In genomic region chr7:99523837-99524236, GRCm38 (mm10) we compare ENCODE assay signal across 21 mouse cellular contexts. TPM values are rescaled to one million over a fixed set of nuclear protein-coding genes. Genes with fewer than 3 reads are reported as not detected.
A peak's percentile ranks its signal among the peaks of the same experiment; 100 is the strongest.
DNase-seq lines count a peak whose midpoint lies in the region; ATAC-seq and TF ChIP-seq lines count a peak whose summit lies in the region.
"Had no signal": no experiment of that assay in that cellular context is flagged by ENCODE, and none has a peak within 500 bp of the region (broad histone marks: within the 10 kb centered on the region; RNA-seq: fewer than 3 reads in every experiment).

No protein-coding gene starts in this region.

- H3K4me3 ChIP-seq in kidney, adult 2 months (ENCODE audit: insufficient read depth, low read depth, low read length), result no peak overlapping the region
- no peak overlapping the region for H3K4me3 ChIP-seq in lung, embryonic 15.5 days
- H3K4me3 ChIP-seq: embryonic facial prominence, embryonic 13.5 days; forebrain, embryonic 12.5 days; heart, embryonic 10.5 days had no signal

- H3K9ac ChIP-seq in lung, embryonic 15.5 days, result no peak overlapping the region
- H3K9ac ChIP-seq: embryonic facial prominence, embryonic 13.5 days; forebrain, embryonic 12.5 days had no signal

- peak; percentile 66 for DNase-seq in kidney, adult 2 months
- DNase-seq in kidney, postnatal 25 days, result no peak
- DNase-seq in kidney, postnatal 36 days, result peak; percentile 38 to 52
- DNase-seq in kidney, adult 18-20 months, result no peak
- no peak for DNase-seq in lung, postnatal 10 days
- no peak for DNase-seq in MN1 (ENCODE audit: low spot score)
- DNase-seq: adrenal gland, adult 2 months; adrenal gland, postnatal 25 days; cerebellum, adult 18-20 months; cerebellum, adult 9-11 months; cerebellum, postnatal 36 days; gastrocnemius, postnatal 10 days; heart, adult 18-20 months; heart, postnatal 10 days; heart, postnatal 4 days had no signal

- no peak for TF ChIP-seq POLR2A in kidney, adult 2 months (IDR thresholded peaks at IDR 0.05; ENCODE audit: low read depth, low read length)

- no peaks in the 10 kb centered on the region for H3K36me3 ChIP-seq in kidney, adult 2 months (ENCODE audit: control insufficient read depth, insufficient read depth, low read length)
- H3K36me3 ChIP-seq in lung, embryonic 15.5 days, result no peaks in the 10 kb centered on the region
- H3K36me3 ChIP-seq: embryonic facial prominence, embryonic 13.5 days; forebrain, embryonic 12.5 days; heart, embryonic 10.5 days had no signal

- no peaks in the 10 kb centered on the region for H3K9me3 ChIP-seq in lung, embryonic 15.5 days
- H3K9me3 ChIP-seq: embryonic facial prominence, embryonic 13.5 days; forebrain, embryonic 12.5 days; heart, embryonic 10.5 days had no signal

- TF ChIP-seq CTCF in kidney, adult 2 months (conservative IDR thresholded peaks at IDR 0.05; ENCODE audit: insufficient read depth, insufficient read length, low read depth, low read length), result no peak

- peaks cover 3% of the 10 kb centered on the region; the same call in 1 of the 2 replicates for H3K4me1 ChIP-seq in kidney, adult 2 months (ENCODE audit: control insufficient read depth, insufficient read depth, low read length)
- peaks cover 21% of the 10 kb centered on the region for H3K4me1 ChIP-seq in lung, embryonic 15.5 days
- H3K4me1 ChIP-seq: embryonic facial prominence, embryonic 13.5 days; forebrain, embryonic 12.5 days had no signal

- ATAC-seq in lung, embryonic 15.5 days (ENCODE audit: borderline replicate concordance, extremely low read depth, low FRiP score, low TSS enrichment), result no peak; the same call in 1 of the 2 replicates
- ATAC-seq: forebrain, embryonic 16.5 days had no signal

- no peak overlapping the region; the same call in 1 of the 2 replicates for H3K4me2 ChIP-seq in lung, embryonic 15.5 days
- H3K4me2 ChIP-seq: embryonic facial prominence, embryonic 13.5 days; forebrain, embryonic 12.5 days had no signal

- H3K27ac ChIP-seq in kidney, adult 2 months (ENCODE audit: insufficient read depth, low read depth, low read length), result no peak overlapping the region
- peak overlapping the region; percentile 66 for H3K27ac ChIP-seq in lung, embryonic 15.5 days
- H3K27ac ChIP-seq: embryonic facial prominence, embryonic 13.5 days; forebrain, embryonic 12.5 days; heart, embryonic 10.5 days had no signal

- 42% methylated on average over 1 of the region's 1 CpGs for WGBS in kidney, adult 2 months
- 64% methylated on average over 1 of the region's 1 CpGs for WGBS in lung, embryonic 15.5 days

- no peaks in the 10 kb centered on the region for H3K27me3 ChIP-seq in kidney, adult 2 months (replicated peaks; ENCODE audit: control insufficient read depth, insufficient read depth, low read length)
- H3K27me3 ChIP-seq in lung, embryonic 15.5 days, result no peaks in the 10 kb centered on the region
- H3K27me3 ChIP-seq: CH12.LX; embryonic facial prominence, embryonic 13.5 days; forebrain, embryonic 12.5 days had no signal

RNA-seq across cellular contexts. Expression of gene Arrb1, which starts 11.4 kb away (rescaled TPM):
- 47.1 and 48.8 TPM in 2 replicates for polyA plus RNA-seq in kidney, adult 2 months (2012; rRNA removed)
- polyA plus RNA-seq in lung, embryonic 15.5 days (2015; fragmentation: Nextera tagmentation; extraction: Ambion mirVana), result 16.1 and 17.5 TPM in 2 replicates

RNA-seq across cellular contexts. Expression of gene Rps3, which starts 40.3 kb away (rescaled TPM):
- 240 and 386 TPM in 2 replicates for polyA plus RNA-seq in kidney, adult 2 months (2012; rRNA removed)
- polyA plus RNA-seq in lung, embryonic 15.5 days (2015; fragmentation: Nextera tagmentation; extraction: Ambion mirVana), result 777 and 836 TPM in 2 replicates

RNA-seq across cellular contexts. Expression of gene Klhl35, which starts 58.0 kb away (rescaled TPM):
- 0.16 and 0.23 TPM in 2 replicates for polyA plus RNA-seq in kidney, adult 2 months (2012; rRNA removed)
- polyA plus RNA-seq in lung, embryonic 15.5 days (2015; fragmentation: Nextera tagmentation; extraction: Ambion mirVana), result 0.80 and 0.94 TPM in 2 replicates

Comparison
In these comparisons a context has a peak if more than half of its experiments do, and no peak if none do; other contexts are left out.
1. DNase-seq: peak in kidney, adult 2 months (single experiment) and kidney, postnatal 36 days (2 of 2); none in kidney, postnatal 25 days (0 of 2), kidney, adult 18-20 months (single experiment), lung, postnatal 10 days (single experiment) and MN1 (single experiment).